In genomic region chr8:105186467-105187005, GRCm38 (mm10) we compare ENCODE assay signal across 41 mouse cellular contexts. TPM values are rescaled to one million over a fixed set of nuclear protein-coding genes. Genes with fewer than 3 reads are reported as not detected.
A peak's percentile ranks its signal among the peaks of the same experiment; 100 is the strongest.
DNase-seq lines count a peak whose midpoint lies in the region; ATAC-seq and TF ChIP-seq lines count a peak whose summit lies in the region.
"Had no signal": no experiment of that assay in that cellular context is flagged by ENCODE, and none has a peak within 500 bp of the region (broad histone marks: within the 10 kb centered on the region; RNA-seq: fewer than 3 reads in every experiment).

No protein-coding gene starts in this region.

- no peak for ATAC-seq in lung, postnatal 0 days
- ATAC-seq in stomach, postnatal 0 days (ENCODE audit: low FRiP score, low TSS enrichment): peak; percentile 82
- ATAC-seq in granulocyte monocyte progenitor cell, adult 5-6 weeks (replicated peaks; ENCODE audit: poor library complexity, severe bottlenecking): no peak
- ATAC-seq: activated CD4-positive, CD25-positive, alpha-beta regulatory T cell, adult 4 months; forebrain, embryonic 14.5 days; inflammation-experienced regulatory T-cells, adult 6 months; midbrain, embryonic 16.5 days had no signal

- no peak for TF ChIP-seq CTCF in lung, postnatal 0 days (IDR thresholded peaks at IDR 0.05)
- TF ChIP-seq CTCF in stomach, postnatal 0 days (IDR thresholded peaks at IDR 0.05; ENCODE audit: low read depth): no peak

- intact Hi-C loops in heart, postnatal 10 days (cut with DNase I): loop anchor here (2.0 kb wide), 1 partner anchor 14 kb away; no protein-coding TSS in a partner anchor

- H3K4me2 ChIP-seq in lung, postnatal 0 days (replicated peaks; ENCODE audit: low read depth, low read length): no peak overlapping the region
- no peak overlapping the region for H3K4me2 ChIP-seq in stomach, postnatal 0 days (replicated peaks; ENCODE audit: low read depth)
- H3K4me2 ChIP-seq: embryonic facial prominence, embryonic 13.5 days; heart, embryonic 13.5 days; hindbrain, embryonic 15.5 days; kidney, embryonic 15.5 days; neural tube, embryonic 12.5 days had no signal

- WGBS in lung, postnatal 0 days: 60% methylated on average over 1 of the region's 1 CpGs
- WGBS in stomach, postnatal 0 days: 41% methylated on average over 1 of the region's 1 CpGs

- no peak overlapping the region for H3K4me3 ChIP-seq in lung, postnatal 0 days (ENCODE audit: low read depth, low read length)
- no peak overlapping the region for H3K4me3 ChIP-seq in stomach, postnatal 0 days (ENCODE audit: low read depth, low read length)
- H3K4me3 ChIP-seq: embryonic facial prominence, embryonic 13.5 days; erythroblast, embryonic 14.5 days; heart, embryonic 13.5 days; hindbrain, embryonic 10.5 days; hindbrain, embryonic 15.5 days; kidney, embryonic 15.5 days; midbrain, embryonic 10.5 days; neural tube, embryonic 12.5 days had no signal

- no peak overlapping the region for H3K27ac ChIP-seq in lung, postnatal 0 days (ENCODE audit: low read length)
- H3K27ac ChIP-seq in stomach, postnatal 0 days (replicated peaks): no peak overlapping the region
- H3K27ac ChIP-seq: embryonic facial prominence, embryonic 13.5 days; heart, embryonic 13.5 days; hindbrain, embryonic 10.5 days; hindbrain, embryonic 15.5 days; kidney, embryonic 15.5 days; liver, embryonic 14.5 days; midbrain, embryonic 10.5 days; neural tube, embryonic 12.5 days had no signal

- H3K9ac ChIP-seq in lung, postnatal 0 days (replicated peaks; ENCODE audit: low read depth): no peak overlapping the region
- no peak overlapping the region for H3K9ac ChIP-seq in stomach, postnatal 0 days (ENCODE audit: low read length)
- H3K9ac ChIP-seq: embryonic facial prominence, embryonic 13.5 days; heart, embryonic 13.5 days; hindbrain, embryonic 15.5 days; kidney, embryonic 15.5 days; liver, embryonic 14.5 days; neural tube, embryonic 12.5 days had no signal

- H3K27me3 ChIP-seq in lung, postnatal 0 days (replicated peaks; ENCODE audit: insufficient read depth, low read length): no peaks in the 10 kb centered on the region
- no peaks in the 10 kb centered on the region for H3K27me3 ChIP-seq in stomach, postnatal 0 days (ENCODE audit: control insufficient read depth, insufficient read depth, low read length)
- H3K27me3 ChIP-seq: embryonic facial prominence, embryonic 13.5 days; heart, embryonic 13.5 days; hindbrain, embryonic 15.5 days; kidney, embryonic 15.5 days; neural tube, embryonic 12.5 days had no signal

- TF ChIP-seq EP300 in lung, postnatal 0 days (IDR thresholded peaks at IDR 0.05): no peak
- no peak for TF ChIP-seq EP300 in stomach, postnatal 0 days (optimal IDR thresholded peaks at IDR 0.05)

- no peaks in the 10 kb centered on the region for H3K36me3 ChIP-seq in lung, postnatal 0 days (ENCODE audit: insufficient read depth, low read length)
- no peaks in the 10 kb centered on the region; the same call in 1 of the 2 replicates for H3K36me3 ChIP-seq in stomach, postnatal 0 days (ENCODE audit: control insufficient read depth, insufficient read depth, low read length)
- H3K36me3 ChIP-seq: hindbrain, embryonic 15.5 days had no signal

- H3K9me3 ChIP-seq in lung, postnatal 0 days (ENCODE audit: low read length): no peaks in the 10 kb centered on the region
- H3K9me3 ChIP-seq in stomach, postnatal 0 days (ENCODE audit: control insufficient read depth, low read length): no peaks in the 10 kb centered on the region
- H3K9me3 ChIP-seq: embryonic facial prominence, embryonic 13.5 days; G1E; heart, embryonic 13.5 days; hindbrain, embryonic 10.5 days; hindbrain, embryonic 15.5 days; kidney, embryonic 15.5 days; midbrain, embryonic 10.5 days; neural tube, embryonic 12.5 days had no signal

- peak; percentile 18 for DNase-seq in lung, postnatal 0 days (ENCODE audit: low spot score)
- no peak for DNase-seq in lung, postnatal 36 days
- DNase-seq in MN1 (ENCODE audit: low spot score): peak; percentile 61
- peak; percentile 68 for DNase-seq in brain, adult 2 months (ENCODE audit: low read depth, low spot score)
- peak; percentile 20 for DNase-seq in stomach, postnatal 0 days (ENCODE audit: low spot score)
- no peak for DNase-seq in left cerebral cortex, adult 11 months (ENCODE audit: low spot score)
- no peak for DNase-seq in heart, postnatal 10 days
- DNase-seq: adrenal gland, adult 8-10 months; cerebellum, adult 8-10 months; embryo, embryonic 11 days; heart, postnatal 14 days; kidney, adult 11 months; kidney, postnatal 25 days; liver; lung, adult 2 months; lung, postnatal 14 days; thymus, postnatal 14 days had no signal

- H3K4me1 ChIP-seq in lung, postnatal 0 days (ENCODE audit: insufficient read depth, low read depth, low read length): no peaks in the 10 kb centered on the region
- no peaks in the 10 kb centered on the region for H3K4me1 ChIP-seq in stomach, postnatal 0 days (replicated peaks; ENCODE audit: control insufficient read depth, insufficient read depth)
- H3K4me1 ChIP-seq: hindbrain, embryonic 10.5 days; hindbrain, embryonic 15.5 days; kidney, embryonic 15.5 days; midbrain, embryonic 10.5 days; neural tube, embryonic 12.5 days had no signal

RNA-seq across cellular contexts. Expression of gene Cbfb, which starts 16.1 kb away (rescaled TPM):
- polyA plus RNA-seq in lung, postnatal 0 days (2015; fragmentation: Nextera tagmentation; extraction: Ambion mirVana): 29.0 and 31.5 TPM in 2 replicates
- 31.4 and 33.5 TPM in 2 replicates for polyA plus RNA-seq in stomach, postnatal 0 days (2015; fragmentation: Nextera tagmentation; extraction: Ambion mirVana)
- 119 and 135 TPM in 2 replicates for total RNA-seq in granulocyte monocyte progenitor cell, adult 5-6 weeks (2014; fragmentation: Nextera tagmentation)
- total RNA-seq in granulocyte monocyte progenitor cell, adult 5-6 weeks (2017): 177 and 185 TPM in 2 replicates
- 10 to 100 TPM; 32.4 to 37.0 TPM for total RNA-seq in heart, postnatal 10 days (2021)

RNA-seq across cellular contexts. Expression of gene D230025D16Rik, which starts 38.4 kb away (rescaled TPM):
- 82.6 and 91.3 TPM in 2 replicates for polyA plus RNA-seq in lung, postnatal 0 days (2015; fragmentation: Nextera tagmentation; extraction: Ambion mirVana)
- polyA plus RNA-seq in stomach, postnatal 0 days (2015; fragmentation: Nextera tagmentation; extraction: Ambion mirVana): 19.1 and 21.5 TPM in 2 replicates
- 30.9 and 41.0 TPM in 2 replicates for total RNA-seq in granulocyte monocyte progenitor cell, adult 5-6 weeks (2014; fragmentation: Nextera tagmentation)
- 21.8 and 25.7 TPM in 2 replicates for total RNA-seq in granulocyte monocyte progenitor cell, adult 5-6 weeks (2017)
- 10 to 100 TPM; 18.2 to 19.5 TPM for total RNA-seq in heart, postnatal 10 days (2021)

RNA-seq across cellular contexts. Expression of gene Ces4a, which starts 54.9 kb away (rescaled TPM):
- polyA plus RNA-seq in lung, postnatal 0 days (2015; fragmentation: Nextera tagmentation; extraction: Ambion mirVana): not detected in 2 replicates
- not detected in 2 replicates for polyA plus RNA-seq in stomach, postnatal 0 days (2015; fragmentation: Nextera tagmentation; extraction: Ambion mirVana)
- not detected in 2 replicates for total RNA-seq in granulocyte monocyte progenitor cell, adult 5-6 weeks (2014; fragmentation: Nextera tagmentation)
- total RNA-seq in granulocyte monocyte progenitor cell, adult 5-6 weeks (2017): not detected in 2 replicates
- total RNA-seq in heart, postnatal 10 days (2021): not detected
- total RNA-seq: adrenal gland, postnatal 4 days; G1E; gastrocnemius, adult 8-10 months; gastrocnemius, postnatal 4 days; heart, adult 8-10 months; heart, postnatal 14 days; layer of hippocampus, adult 18-20 months; layer of hippocampus, postnatal 25 days; left cerebral cortex, postnatal 10 days; megakaryocyte progenitor cell, adult 5-6 weeks had no signal
- polyA plus RNA-seq: activated CD4-positive, CD25-positive, alpha-beta regulatory T cell, adult 4 months; embryonic facial prominence, embryonic 13.5 days; erythroblast, embryonic 14.5 days; G1E; heart, embryonic 13.5 days; hindbrain, embryonic 10.5 days; inflammation-experienced regulatory T-cells, adult 6 months; kidney, embryonic 15.5 days; limb, embryonic 11.5 days; liver, embryonic 14.5 days; lung, adult 2 months; midbrain, embryonic 10.5 days; midbrain, embryonic 16.5 days; neural tube, embryonic 12.5 days had no signal

Comparison
In these comparisons a context has a peak if more than half of its experiments do, and no peak if none do; other contexts are left out.
1. DNase-seq: peak in lung, postnatal 0 days (single experiment), MN1 (single experiment), brain, adult 2 months (single experiment) and stomach, postnatal 0 days (single experiment); none in lung, postnatal 36 days (single experiment), left cerebral cortex, adult 11 months (single experiment) and heart, postnatal 10 days (0 of 2).